Mouse (Mus musculus) liver, adult 2 months (tissue): Measurements from ENCODE around the gene Ran.

Experiments
- CTCF ChIP-seq: fragments of 200-500 bp; IDR thresholded peaks from 2 replicates; pipeline ENCODE4 v1.5.1; 2011; ENCODE audit warnings: low read depth, low read length, control low read depth
- POLR2A ChIP-seq: fragments of 200-500 bp; IDR thresholded peaks from 2 replicates; pipeline ENCODE4 v1.6.1; 2011; ENCODE audit warnings: low read length, control low read depth; ENCODE audit not compliant: insufficient read depth; ENCODE audit errors: extremely low read depth

DNA sequence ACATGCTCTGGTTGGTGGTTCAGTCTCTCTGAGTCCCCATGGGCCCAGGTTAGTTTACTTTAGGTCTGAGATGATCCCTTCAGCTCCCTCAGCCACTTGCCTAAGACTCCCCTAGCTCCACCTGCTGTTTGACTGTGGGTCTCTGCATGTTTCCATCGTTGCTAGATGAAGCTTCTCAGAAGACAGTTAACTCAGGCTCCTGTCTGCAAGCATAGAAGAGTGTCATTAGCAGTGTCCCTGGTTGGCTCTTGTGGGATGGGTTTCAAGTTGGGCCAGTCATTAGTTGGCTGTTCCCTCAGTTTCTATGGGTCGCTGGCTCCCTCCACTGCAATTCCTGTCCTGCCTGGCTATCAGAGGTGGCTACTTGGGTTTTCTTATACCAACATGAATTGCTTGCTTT is 5.2 kb downstream of the Ran start:
- no peak for TF ChIP-seq CTCF
- no peak for TF ChIP-seq POLR2A
